Mouse (Mus musculus) intestine, postnatal 0 days (tissue): ENCODE results near the gene Rapgef2. TPM values are rescaled to one million over a fixed set of nuclear protein-coding genes. Genes with fewer than 3 reads are reported as not detected.
"Not testable (repeated sequence)": the region's sequence is repeated elsewhere in the genome, so short reads cannot be mapped to it uniquely, and the experiment has no call there.

ENCODE experiments used
- ATAC-seq: fragments of 200-750 bp; cut with Nextera tagmentation; 2 replicates; pipeline ENCODE4 v1.8.0; 2017; ENCODE audit warnings: mild to moderate bottlenecking, moderate TSS enrichment, moderate library complexity
- H3K27ac ChIP-seq: fragments of 300-500 bp; sonication (generic); 2 replicates; pipeline ENCODE4 v1.5.1; 2014; ENCODE audit warnings: mild to moderate bottlenecking, low read depth, low read length, moderate library complexity
- H3K27me3 ChIP-seq: fragments of 300-500 bp; sonication (generic); replicated peaks from 2 replicates; pipeline ENCODE4 v1.6.1; 2014; ENCODE audit warnings: low read length, mixed read lengths; ENCODE audit not compliant: control insufficient read depth, insufficient read depth
- H3K36me3 ChIP-seq: fragments of 300-500 bp; sonication (generic); 2 replicates; pipeline ENCODE4 v1.6.1; 2014; ENCODE audit warnings: mild to moderate bottlenecking, moderate library complexity; ENCODE audit not compliant: control insufficient read depth, insufficient read depth
- H3K4me1 ChIP-seq: fragments of 300-500 bp; sonication (generic); replicated peaks from 2 replicates; pipeline ENCODE4 v1.6.1; 2014; ENCODE audit warnings: antibody characterized with exemption, low read length, mixed read lengths; ENCODE audit not compliant: control insufficient read depth, insufficient read depth
- H3K4me2 ChIP-seq: fragments of 300-500 bp; sonication (generic); replicated peaks from 2 replicates; pipeline ENCODE4 v1.6.1; 2014; ENCODE audit warnings: low read depth, mild to moderate bottlenecking, moderate library complexity
- H3K4me3 ChIP-seq: fragments of 300-500 bp; sonication (generic); 2 replicates; pipeline ENCODE4 v1.5.1; 2014; ENCODE audit warnings: low read depth, low read length
- H3K9ac ChIP-seq: fragments of 300-500 bp; sonication (generic); 2 replicates; pipeline ENCODE4 v1.6.1; 2014; ENCODE audit warnings: mild to moderate bottlenecking, low read depth, low read length
- H3K9me3 ChIP-seq: fragments of 300-500 bp; sonication (generic); 2 replicates; pipeline ENCODE4 v1.6.1; 2016; ENCODE audit warnings: mixed run types; ENCODE audit not compliant: control insufficient read depth
- CTCF ChIP-seq: sonication (generic); IDR thresholded peaks from 2 replicates; pipeline ENCODE4 v1.5.1; 2016; ENCODE audit warnings: low read depth, mild to moderate bottlenecking, control low read depth, antibody characterized with exemption, moderate library complexity
- WGBS: fragments of 180-500 bp; shearing (Covaris S2); extraction: QIAGEN DNeasy Blood & Tissue Kit; methylation state at CpG from one replicate; pipeline ENCODE4 v1.1.7; 2014; 5-methylcytosine and 5-hydroxymethylcytosine counted together
- polyA plus RNA-seq: library from polyadenylated mRNA; unstranded; fragments of >200 nt; fragmentation: Nextera tagmentation; extraction: Ambion mirVana; gene quantifications from 2 replicates; pipeline ENCODE4 v1.2.1, GENCODE M21; 2015

Rapgef2 gene
- polyA plus RNA-seq, 1 experiment from 2014 or later: 3.2 TPM

- no peaks in the 10 kb centered on the region for H3K4me1 ChIP-seq
- H3K27ac ChIP-seq: no peak overlapping the region
- peaks cover 34% of the 10 kb centered on the region for H3K36me3 ChIP-seq
- ATAC-seq: no peak
- no peaks in the 10 kb centered on the region for H3K9me3 ChIP-seq
- no peak overlapping the region for H3K4me3 ChIP-seq
- TF ChIP-seq CTCF: no peak
- no peak overlapping the region for H3K4me2 ChIP-seq
- 88% methylated on average over 10 of the region's 10 CpGs for WGBS
- no peaks in the 10 kb centered on the region for H3K27me3 ChIP-seq
- no peak overlapping the region for H3K9ac ChIP-seq
These were observed 216.4 kb downstream of the Rapgef2 start for GRCm38 (mm10) chr3:79069891-79070290.

- no peak overlapping the region for H3K4me2 ChIP-seq
- no peak for ATAC-seq
- peaks cover 43% of the 10 kb centered on the region for H3K36me3 ChIP-seq
- WGBS: 94% methylated on average over 11 of the region's 11 CpGs
- no peak overlapping the region for H3K27ac ChIP-seq
- no peaks in the 10 kb centered on the region for H3K9me3 ChIP-seq
- no peak for TF ChIP-seq CTCF
- no peak overlapping the region for H3K9ac ChIP-seq
- no peaks in the 10 kb centered on the region for H3K4me1 ChIP-seq
- H3K4me3 ChIP-seq: no peak overlapping the region
- no peaks in the 10 kb centered on the region for H3K27me3 ChIP-seq
These were observed 217.3 kb downstream of the Rapgef2 start for GRCm38 (mm10) chr3:79068976-79069375.

GRCm38 (mm10) chr3:79066455-79067055 lies 219.8 kb downstream of the Rapgef2 start:
- Histone ChIP-seq H3K27ac (no peak overlapping the region), H3K27me3 (no peaks in the 10 kb centered on the region), H3K9me3 (no peaks in the 10 kb centered on the region), H3K4me3 (no peak overlapping the region), H3K4me1 (no peaks in the 10 kb centered on the region), H3K4me2 (no peak overlapping the region), H3K36me3 (peaks cover 39% of the 10 kb centered on the region), H3K9ac (no peak overlapping the region)
- no peak for ATAC-seq
- WGBS: 91% methylated on average over 28 of the region's 28 CpGs
- no peak for TF ChIP-seq CTCF

- Histone ChIP-seq H3K27me3 (no peaks in the 10 kb centered on the region), H3K9ac (no peak overlapping the region), H3K4me2 (no peak overlapping the region), H3K27ac (no peak overlapping the region), H3K36me3 (peaks cover 32% of the 10 kb centered on the region), H3K4me3 (no peak overlapping the region), H3K4me1 (no peaks in the 10 kb centered on the region), H3K9me3 (no peaks in the 10 kb centered on the region)
- TF ChIP-seq CTCF: no peak
- no peak for ATAC-seq
- 92% methylated on average over 10 of the region's 10 CpGs for WGBS
These were observed 222.2 kb downstream of the Rapgef2 start for GRCm38 (mm10) chr3:79064096-79064495.

GRCm38 (mm10) chr3:79061426-79061825 lies 224.9 kb downstream of the Rapgef2 start:
- Histone ChIP-seq H3K36me3 (peaks cover 17% of the 10 kb centered on the region), H3K4me1 (no peaks in the 10 kb centered on the region), H3K27ac (no peak overlapping the region), H3K4me2 (no peak overlapping the region), H3K9ac (no peak overlapping the region), H3K4me3 (no peak overlapping the region), H3K9me3 (no peaks in the 10 kb centered on the region), H3K27me3 (no peaks in the 10 kb centered on the region)
- 81% methylated on average over 6 of the region's 6 CpGs for WGBS
- TF ChIP-seq CTCF: no peak
- ATAC-seq: no peak

- H3K4me3 ChIP-seq, H3K4me1 ChIP-seq, H3K9ac ChIP-seq, H3K27ac ChIP-seq, ATAC-seq, H3K36me3 ChIP-seq, H3K4me2 ChIP-seq, H3K9me3 ChIP-seq, H3K27me3 ChIP-seq: not testable (repeated sequence)
- WGBS: 83% methylated on average over 2 of the region's 2 CpGs
These were observed 227.8 kb downstream of the Rapgef2 start for GRCm38 (mm10) chr3:79058491-79058890.

GRCm38 (mm10) chr3:79045251-79045650 lies 241.1 kb downstream of the Rapgef2 start:
- no peak for TF ChIP-seq CTCF
- H3K36me3 ChIP-seq: no peaks in the 10 kb centered on the region
- H3K27me3 ChIP-seq: no peaks in the 10 kb centered on the region
- no peak overlapping the region for H3K9ac ChIP-seq
- no peak for ATAC-seq
- 73% methylated on average over 5 of the region's 5 CpGs for WGBS
- no peak overlapping the region for H3K4me2 ChIP-seq
- H3K27ac ChIP-seq: no peak overlapping the region
- no peak overlapping the region for H3K4me3 ChIP-seq
- H3K9me3 ChIP-seq: no peaks in the 10 kb centered on the region
- H3K4me1 ChIP-seq: no peaks in the 10 kb centered on the region
